Mouse (Mus musculus) embryonic facial prominence, embryonic 15.5 days (tissue): ENCODE measurements around the gene Diaph3. TPM values are rescaled to one million over a fixed set of nuclear protein-coding genes. Genes with fewer than 3 reads are reported as not detected.
A peak's percentile ranks its signal among the peaks of the same experiment; 100 is the strongest.

Experiments used
- ATAC-seq: fragments of 200-750 bp; cut with Nextera tagmentation; 2 replicates; pipeline ENCODE4 v1.8.0; 2017; ENCODE audit warnings: low read depth, moderate TSS enrichment; ENCODE audit not compliant: insufficient number of reproducible peaks, low FRiP score, low TSS enrichment
- H3K27ac ChIP-seq: fragments of 300-500 bp; sonication (generic); replicated peaks from 2 replicates; pipeline ENCODE4 v1.5.1; 2015; ENCODE audit warnings: mild to moderate bottlenecking, inconsistent platforms
- H3K27me3 ChIP-seq: fragments of 300-500 bp; sonication (generic); 2 replicates; pipeline ENCODE4 v1.6.1; 2015; ENCODE audit warnings: inconsistent platforms
- H3K36me3 ChIP-seq: fragments of 300-500 bp; sonication (generic); 2 replicates; pipeline ENCODE4 v1.6.1; 2015; ENCODE audit warnings: mild to moderate bottlenecking, inconsistent platforms
- H3K4me1 ChIP-seq: fragments of 300-500 bp; sonication (generic); 2 replicates; pipeline ENCODE4 v1.6.1; 2015; ENCODE audit warnings: inconsistent platforms
- H3K4me2 ChIP-seq: fragments of 300-500 bp; sonication (generic); replicated peaks from 2 replicates; pipeline ENCODE4 v1.6.1; 2015; ENCODE audit warnings: mild to moderate bottlenecking, inconsistent platforms
- H3K4me3 ChIP-seq: fragments of 300-500 bp; sonication (generic); replicated peaks from 2 replicates; pipeline ENCODE4 v1.5.1; 2015; ENCODE audit warnings: mild to moderate bottlenecking, inconsistent platforms
- H3K9ac ChIP-seq: fragments of 300-500 bp; sonication (generic); 2 replicates; pipeline ENCODE4 v1.6.1; 2015; ENCODE audit warnings: inconsistent platforms
- H3K9me3 ChIP-seq: fragments of 300-500 bp; sonication (generic); replicated peaks from 2 replicates; pipeline ENCODE4 v1.6.1; 2016; ENCODE audit warnings: inconsistent platforms
- WGBS: fragments of 180-500 bp; shearing (Covaris S2); methylation state at CpG from one replicate; pipeline ENCODE4 v1.1.7; 2015; 5-methylcytosine and 5-hydroxymethylcytosine counted together
- polyA plus RNA-seq: library from polyadenylated mRNA; unstranded; fragments of >200 nt; fragmentation: Nextera tagmentation; extraction: Ambion mirVana; gene quantifications from 2 replicates; pipeline ENCODE4 v1.2.1, GENCODE M21; 2015

Diaph3 gene
- polyA plus RNA-seq, 1 experiment from 2014 or later: 10.0 TPM

DNA sequence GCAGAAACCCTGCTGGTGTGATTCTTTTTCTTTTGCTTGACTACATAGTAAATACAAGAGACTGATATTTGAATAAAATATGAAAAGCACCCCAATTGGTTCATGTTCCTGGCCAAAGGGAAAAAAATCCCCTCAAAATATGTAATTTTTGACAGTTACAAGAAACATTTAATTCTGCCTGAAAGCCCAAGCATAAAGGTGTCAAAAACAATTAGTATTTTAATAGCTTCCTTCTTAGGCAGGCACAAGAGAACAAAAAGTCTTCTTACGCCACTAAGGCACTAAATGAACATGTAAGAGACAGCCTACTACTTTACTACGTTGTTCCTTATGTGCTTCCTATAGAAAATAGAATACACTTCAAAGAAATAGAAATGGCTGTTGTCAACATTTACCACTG lies 376.7 kb downstream of the Diaph3 start:
- Histone ChIP-seq H3K27me3 (no peaks in the 10 kb centered on the region), H3K36me3 (no peaks in the 10 kb centered on the region), H3K9me3 (no peaks in the 10 kb centered on the region), H3K4me2 (no peak overlapping the region), H3K27ac (no peak overlapping the region), H3K4me1 (no peaks in the 10 kb centered on the region), H3K9ac (no peak overlapping the region), H3K4me3 (no peak overlapping the region)
- 73% methylated on average over 2 of the region's 2 CpGs for WGBS
- ATAC-seq: no peak

DNA sequence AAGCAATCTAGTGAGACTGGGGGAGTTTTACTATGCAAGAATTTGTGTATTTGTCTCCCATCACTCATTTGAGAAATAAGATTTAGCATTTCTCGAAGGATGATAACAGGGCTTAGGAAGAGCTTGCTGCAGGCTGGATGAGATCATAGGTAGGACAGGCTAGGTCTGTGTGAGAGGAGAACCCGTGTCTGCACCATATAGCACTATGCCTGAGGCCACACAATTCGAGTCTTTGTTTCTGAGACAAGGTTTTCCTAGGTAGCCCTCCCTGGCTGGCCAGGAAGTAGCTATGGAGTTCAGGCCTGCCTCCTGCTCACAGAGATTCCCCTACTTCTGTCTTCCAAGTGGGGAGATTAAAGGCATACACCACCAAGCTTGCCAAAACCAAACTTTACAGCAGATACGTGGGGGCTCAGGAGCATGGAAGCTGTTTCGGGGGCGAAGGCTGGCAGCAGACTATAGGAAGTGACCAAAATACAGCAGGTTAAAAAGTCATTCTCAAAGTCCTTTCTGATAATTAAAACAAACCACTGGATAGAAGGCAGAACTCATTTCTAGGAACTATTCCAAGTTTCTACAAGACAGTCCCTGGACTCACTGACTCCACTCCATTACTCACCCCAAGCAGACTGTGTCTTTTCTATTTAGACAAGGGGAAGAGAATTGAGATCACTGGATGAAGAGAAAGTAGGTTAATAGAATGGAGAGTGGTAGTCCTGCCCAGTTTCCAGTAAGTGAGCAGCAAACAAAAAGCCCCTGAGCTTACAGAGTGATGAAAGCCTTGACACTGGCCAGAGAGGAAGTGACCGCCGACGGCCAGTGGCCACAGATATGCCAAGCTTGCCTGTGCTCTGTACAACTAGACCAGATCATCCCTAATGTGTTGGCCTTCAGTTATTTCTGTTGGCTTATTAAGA lies 383.2 kb downstream of the Diaph3 start:
- ATAC-seq: 0 out of 2 replicates have a peak, but pooled peaks have one; percentile 34
- Histone ChIP-seq H3K9ac (no peak overlapping the region), H3K36me3 (no peaks in the 10 kb centered on the region), H3K4me2 (no peak overlapping the region), H3K4me3 (no peak overlapping the region), H3K9me3 (no peaks in the 10 kb centered on the region), H3K4me1 (peaks cover 8% of the 10 kb centered on the region), H3K27me3 (no peaks in the 10 kb centered on the region), H3K27ac (peak overlapping the region; percentile 60; the same call in 1 of the 2 replicates)
- WGBS: 57% methylated on average over 9 of the region's 9 CpGs

DNA sequence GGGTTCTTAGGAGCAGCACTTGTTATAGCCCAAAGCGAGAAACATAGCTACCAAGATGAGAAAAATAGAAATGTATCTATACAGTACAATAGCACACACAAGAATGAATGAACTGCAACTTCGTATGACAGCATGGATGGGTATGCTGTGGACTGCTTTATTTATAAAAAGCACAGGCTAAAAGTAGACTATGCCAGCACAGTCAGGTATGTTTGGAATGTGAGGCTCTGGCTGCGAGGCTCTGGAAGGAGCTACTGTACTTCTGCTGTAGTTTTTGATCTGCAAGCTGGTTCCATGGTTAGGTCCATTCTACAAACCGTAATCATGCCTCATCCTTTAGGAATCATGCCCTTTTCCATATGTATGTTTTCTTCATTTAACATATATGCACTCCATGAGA lies 383.9 kb downstream of the Diaph3 start:
- no peak for ATAC-seq
- no peak overlapping the region for H3K27ac ChIP-seq
- WGBS: 47% methylated on average over 4 of the region's 4 CpGs
- no peaks in the 10 kb centered on the region for H3K9me3 ChIP-seq
- H3K36me3 ChIP-seq: no peaks in the 10 kb centered on the region
- H3K4me1 ChIP-seq: peaks cover 8% of the 10 kb centered on the region
- no peak overlapping the region for H3K4me3 ChIP-seq
- H3K4me2 ChIP-seq: no peak overlapping the region
- no peaks in the 10 kb centered on the region for H3K27me3 ChIP-seq
- no peak overlapping the region for H3K9ac ChIP-seq

DNA sequence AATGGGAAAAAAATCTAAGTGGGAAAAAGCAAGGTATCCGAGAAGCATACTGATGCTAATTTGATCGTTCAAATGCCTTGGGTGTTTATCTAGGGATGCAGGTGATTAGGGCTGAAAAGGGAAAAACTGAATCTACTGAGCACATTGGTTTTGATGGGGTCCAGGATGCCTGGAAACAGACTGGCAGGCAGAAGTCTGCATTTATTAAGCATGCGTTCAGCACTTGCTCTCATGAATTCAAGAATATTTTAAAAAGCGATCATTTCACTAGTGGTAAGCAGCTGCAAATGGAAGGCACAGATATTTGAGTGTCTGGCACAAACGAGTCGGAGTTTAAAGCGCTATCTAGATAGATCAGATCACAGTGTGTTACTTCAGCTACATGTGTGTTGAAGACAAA lies 390.7 kb downstream of the Diaph3 start:
- Histone ChIP-seq H3K36me3 (no peaks in the 10 kb centered on the region), H3K4me1 (peaks cover 5% of the 10 kb centered on the region), H3K4me3 (no peak overlapping the region), H3K27me3 (no peaks in the 10 kb centered on the region), H3K9ac (no peak overlapping the region), H3K27ac (no peak overlapping the region), H3K9me3 (no peaks in the 10 kb centered on the region), H3K4me2 (no peak overlapping the region)
- ATAC-seq: no peak
- 73% methylated on average over 7 of the region's 7 CpGs for WGBS

DNA sequence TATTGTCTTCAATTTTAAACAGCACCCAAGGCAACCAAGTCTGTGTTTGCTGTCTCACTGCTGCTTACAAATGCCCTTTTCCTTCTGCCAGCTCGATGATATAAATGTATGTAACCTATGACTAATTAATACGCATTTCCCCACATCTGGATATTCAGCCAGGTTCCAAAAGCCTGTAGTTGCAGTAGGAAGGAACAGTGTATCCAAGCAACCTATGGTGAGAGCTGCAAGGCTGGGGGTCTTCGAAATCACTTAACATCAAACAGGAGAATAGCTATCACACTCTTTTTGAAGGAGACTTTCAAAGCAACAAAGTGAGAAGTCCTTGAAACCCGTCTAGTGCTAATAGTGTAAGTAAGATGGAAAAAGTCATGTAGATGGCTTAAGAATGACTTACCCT lies 391.6 kb downstream of the Diaph3 start:
- no peak overlapping the region for H3K4me2 ChIP-seq
- no peak for ATAC-seq
- no peak overlapping the region for H3K4me3 ChIP-seq
- H3K27me3 ChIP-seq: no peaks in the 10 kb centered on the region
- 73% methylated on average over 4 of the region's 4 CpGs for WGBS
- no peaks in the 10 kb centered on the region for H3K36me3 ChIP-seq
- no peak overlapping the region for H3K27ac ChIP-seq
- H3K4me1 ChIP-seq: peaks cover 5% of the 10 kb centered on the region
- no peak overlapping the region for H3K9ac ChIP-seq
- H3K9me3 ChIP-seq: no peaks in the 10 kb centered on the region

DNA sequence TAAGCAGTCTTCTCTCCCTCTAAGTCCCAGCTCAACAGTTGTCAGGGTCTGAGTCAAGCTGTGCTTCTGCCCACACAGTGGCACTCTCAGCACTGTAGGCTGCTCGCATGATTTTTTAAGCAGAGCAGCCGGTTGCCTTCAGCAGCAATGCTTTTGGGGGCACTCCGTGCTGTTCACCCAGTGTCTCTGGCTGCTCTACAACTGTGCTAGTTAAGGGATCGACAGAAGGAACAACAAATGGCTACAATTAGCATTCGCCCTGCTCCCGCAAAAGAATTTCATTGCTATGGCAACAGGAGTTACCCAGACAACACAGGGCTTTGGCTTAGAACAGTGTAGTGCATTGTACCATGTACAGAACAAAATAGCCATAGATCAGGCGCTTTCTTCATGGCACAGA lies 392.2 kb downstream of the Diaph3 start:
- WGBS: 16% methylated on average over 7 of the region's 7 CpGs
- Histone ChIP-seq H3K4me3 (0 out of 2 replicates have a peak overlapping the region, but pooled peaks have one; percentile 7), H3K27me3 (no peaks in the 10 kb centered on the region), H3K36me3 (no peaks in the 10 kb centered on the region), H3K4me1 (peaks cover 5% of the 10 kb centered on the region), H3K9ac (no peak overlapping the region), H3K4me2 (peak overlapping the region; percentile 27; the same call in 1 of the 2 replicates), H3K9me3 (no peaks in the 10 kb centered on the region), H3K27ac (no peak overlapping the region)
- ATAC-seq: peak; percentile 84

DNA sequence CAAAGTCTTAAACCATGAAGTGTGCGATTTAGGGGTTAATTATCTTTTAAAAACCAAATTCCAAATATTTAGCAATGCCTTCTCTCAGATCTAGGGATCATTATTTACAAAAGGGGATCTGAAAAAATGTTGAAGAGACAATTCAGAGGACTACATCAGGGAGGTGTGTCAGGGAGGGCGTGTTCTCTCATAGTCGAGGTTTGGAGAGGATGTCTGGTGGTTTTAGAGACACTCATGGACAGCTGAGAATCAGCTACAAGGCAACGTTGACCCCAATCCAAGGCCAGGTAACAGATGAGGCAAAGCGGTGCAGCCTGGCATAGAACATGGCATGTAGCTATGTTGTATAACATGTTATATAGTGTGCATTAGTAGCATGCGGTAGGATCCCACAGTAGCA lies 396.5 kb downstream of the Diaph3 start:
- no peaks in the 10 kb centered on the region for H3K36me3 ChIP-seq
- H3K27me3 ChIP-seq: no peaks in the 10 kb centered on the region
- H3K9me3 ChIP-seq: no peaks in the 10 kb centered on the region
- H3K4me2 ChIP-seq: no peak overlapping the region
- no peak overlapping the region for H3K9ac ChIP-seq
- no peak for ATAC-seq
- H3K27ac ChIP-seq: no peak overlapping the region
- peaks cover 5% of the 10 kb centered on the region for H3K4me1 ChIP-seq
- no peak overlapping the region for H3K4me3 ChIP-seq
- WGBS: 86% methylated on average over 6 of the region's 6 CpGs

DNA sequence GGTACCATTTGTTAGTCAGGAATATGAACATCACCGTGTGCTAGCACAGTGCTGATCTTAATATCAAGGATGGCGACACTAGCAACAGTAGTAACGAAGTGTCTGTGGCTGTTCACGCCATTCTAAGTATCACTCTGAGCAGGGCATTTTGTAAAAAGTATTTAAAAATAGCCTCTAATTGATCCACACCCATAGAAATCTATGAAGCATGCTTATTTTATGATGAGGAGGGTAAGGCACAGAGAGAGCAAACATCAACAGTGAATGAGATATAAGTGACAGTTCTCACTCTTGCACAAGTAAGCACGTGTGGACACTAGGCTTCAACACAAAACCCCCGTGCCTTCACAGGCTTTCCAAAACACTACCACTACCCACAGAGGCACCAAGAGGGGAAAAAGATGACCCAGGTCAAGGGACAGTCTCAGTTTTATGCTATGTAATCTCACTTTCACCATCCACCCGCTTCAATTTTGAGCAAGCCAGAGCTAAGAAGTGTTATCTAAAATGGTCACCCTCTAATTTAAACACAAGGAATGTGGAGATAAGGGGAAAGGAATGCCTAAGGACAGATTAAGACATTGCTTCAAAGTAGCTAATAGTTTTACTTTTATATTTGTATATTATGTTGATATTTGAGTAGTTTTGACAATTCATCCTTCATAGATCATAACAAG lies 399.0 kb downstream of the Diaph3 start:
- H3K4me3 ChIP-seq: no peak overlapping the region

DNA sequence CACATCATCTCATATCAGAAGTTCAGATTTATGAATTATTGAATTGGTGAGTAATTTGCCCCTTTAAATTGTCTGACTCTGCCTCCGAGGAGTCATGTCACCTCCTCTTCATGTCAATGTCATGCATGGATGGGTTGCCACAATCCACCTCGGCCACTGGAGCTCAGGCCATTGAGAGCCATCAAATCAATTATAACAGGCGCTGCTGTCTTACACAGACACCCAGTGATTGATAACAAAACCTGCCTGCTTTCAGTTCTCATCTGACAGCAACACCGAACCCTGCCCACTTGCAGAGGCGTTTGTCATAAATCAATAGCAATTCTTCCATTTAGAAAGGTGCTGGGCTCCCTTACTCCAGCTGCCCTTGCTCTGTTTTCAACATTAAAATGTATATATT lies 402.1 kb downstream of the Diaph3 start:
- no peaks in the 10 kb centered on the region for H3K36me3 ChIP-seq
- ATAC-seq: no peak
- no peaks in the 10 kb centered on the region for H3K9me3 ChIP-seq
- no peak overlapping the region for H3K4me2 ChIP-seq
- 72% methylated on average over 5 of the region's 5 CpGs for WGBS
- no peak overlapping the region for H3K27ac ChIP-seq
- H3K27me3 ChIP-seq: no peaks in the 10 kb centered on the region
- H3K4me1 ChIP-seq: no peaks in the 10 kb centered on the region
- no peak overlapping the region for H3K4me3 ChIP-seq
- H3K9ac ChIP-seq: no peak overlapping the region

More for the DNA sequence above, 399.0 kb downstream of the Diaph3 start:
- no peak for ATAC-seq
- no peaks in the 10 kb centered on the region for H3K9me3 ChIP-seq
- H3K27ac ChIP-seq: no peak overlapping the region
- H3K9ac ChIP-seq: no peak overlapping the region
- WGBS: 86% methylated on average over 7 of the region's 7 CpGs
- H3K4me1 ChIP-seq: no peaks in the 10 kb centered on the region
- no peak overlapping the region for H3K4me2 ChIP-seq
- H3K27me3 ChIP-seq: no peaks in the 10 kb centered on the region
- H3K36me3 ChIP-seq: no peaks in the 10 kb centered on the region

DNA sequence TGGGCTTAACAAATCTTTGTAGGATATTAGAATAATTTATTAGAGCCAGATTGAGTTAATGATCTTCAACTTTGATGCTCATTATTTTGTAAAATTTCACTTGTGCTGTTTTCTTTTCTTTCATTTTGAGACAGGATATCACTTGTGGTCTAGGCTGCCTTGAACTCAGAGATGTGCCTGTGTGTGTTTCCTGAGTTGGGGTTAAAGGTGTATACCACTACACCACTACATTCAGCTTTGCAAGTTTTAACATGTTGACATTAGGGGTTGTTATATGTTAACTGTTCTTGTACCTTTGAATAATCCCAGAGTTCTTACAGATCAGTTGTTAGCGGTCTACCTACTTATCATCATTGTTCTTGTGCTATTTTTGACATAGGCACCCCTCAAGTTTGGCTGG lies 404.4 kb downstream of the Diaph3 start:
- Histone ChIP-seq H3K9ac (no peak overlapping the region), H3K27me3 (no peaks in the 10 kb centered on the region), H3K36me3 (no peaks in the 10 kb centered on the region), H3K4me2 (no peak overlapping the region), H3K4me1 (no peaks in the 10 kb centered on the region), H3K4me3 (no peak overlapping the region), H3K27ac (no peak overlapping the region), H3K9me3 (no peaks in the 10 kb centered on the region)
- WGBS: 88% methylated on average over 1 of the region's 1 CpGs
- no peak for ATAC-seq

DNA sequence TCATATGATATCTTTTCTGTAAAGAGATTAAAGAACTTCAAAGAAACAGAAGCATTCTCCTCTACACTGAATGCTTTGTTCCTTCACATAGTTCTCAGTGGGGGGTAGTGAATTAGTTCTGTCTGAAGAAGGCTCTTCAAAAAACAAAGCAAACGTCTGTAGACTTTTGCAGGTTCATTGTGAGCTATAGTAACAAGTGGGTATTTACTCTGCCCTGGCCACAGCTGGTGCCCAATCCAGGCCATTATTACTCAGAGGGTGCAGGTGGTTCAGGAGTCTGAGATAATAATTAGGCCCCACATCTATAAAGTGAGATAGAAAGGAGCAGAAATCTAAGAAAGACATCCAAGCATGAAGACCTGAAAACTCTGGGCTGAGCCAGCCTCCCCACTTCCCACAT lies 409.7 kb downstream of the Diaph3 start:
- H3K4me3 ChIP-seq: no peak overlapping the region
- H3K4me1 ChIP-seq: no peaks in the 10 kb centered on the region
- WGBS: 5% methylated on average over 1 of the region's 1 CpGs

More for the DNA sequence above, 409.7 kb downstream of the Diaph3 start:
- no peak overlapping the region for H3K4me2 ChIP-seq
- no peaks in the 10 kb centered on the region for H3K27me3 ChIP-seq
- H3K9ac ChIP-seq: no peak overlapping the region
- no peak overlapping the region for H3K27ac ChIP-seq
- no peak for ATAC-seq
- H3K36me3 ChIP-seq: no peaks in the 10 kb centered on the region
- no peaks in the 10 kb centered on the region for H3K9me3 ChIP-seq
